Mouse (Mus musculus): ENCODE measurements around the gene Cep112.
A peak's percentile ranks its signal among the peaks of the same experiment; 100 is the strongest.
"Not testable (repeated sequence)": the region's sequence is repeated elsewhere in the genome, so short reads cannot be mapped to it uniquely, and the experiment has no call there.

Gene Cep112

DNA sequence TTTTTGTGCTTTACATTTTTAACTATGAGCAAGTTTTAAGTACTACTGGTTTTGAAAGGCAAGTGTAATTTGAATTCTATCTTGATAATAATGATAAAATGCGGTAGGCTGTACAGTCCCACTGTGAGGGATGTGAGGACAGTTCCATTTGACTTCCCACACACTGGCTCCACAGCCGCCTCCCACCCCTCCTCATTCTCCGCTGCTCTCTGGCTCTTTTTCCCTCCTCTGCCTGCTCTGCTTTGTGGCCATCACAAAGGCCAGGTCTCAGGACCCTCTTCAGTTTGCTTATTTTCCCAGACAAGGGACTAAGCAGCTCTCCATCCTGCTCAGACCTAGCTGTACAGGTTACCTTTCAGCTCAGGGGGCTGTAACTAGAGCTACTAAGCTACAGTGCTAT lies 379.0 kb downstream of the Cep112 start:
- DNase-seq (ENCODE audit: low spot score): no peak

- DNase-seq (ENCODE audit: low spot score): no peak
Observed at GRCm38 (mm10) chr11:108805947-108806346, 381.0 kb downstream of the Cep112 start.

GRCm38 (mm10) chr11:108809626-108810025 lies 384.6 kb downstream of the Cep112 start:
- DNase-seq (ENCODE audit: low spot score): no peak

GRCm38 (mm10) chr11:108821771-108822170 lies 396.8 kb downstream of the Cep112 start:
- DNase-seq (ENCODE audit: low spot score): no peak

GRCm38 (mm10) chr11:108822257-108822656 lies 397.3 kb downstream of the Cep112 start:
- no peak for DNase-seq (ENCODE audit: low spot score)

DNA sequence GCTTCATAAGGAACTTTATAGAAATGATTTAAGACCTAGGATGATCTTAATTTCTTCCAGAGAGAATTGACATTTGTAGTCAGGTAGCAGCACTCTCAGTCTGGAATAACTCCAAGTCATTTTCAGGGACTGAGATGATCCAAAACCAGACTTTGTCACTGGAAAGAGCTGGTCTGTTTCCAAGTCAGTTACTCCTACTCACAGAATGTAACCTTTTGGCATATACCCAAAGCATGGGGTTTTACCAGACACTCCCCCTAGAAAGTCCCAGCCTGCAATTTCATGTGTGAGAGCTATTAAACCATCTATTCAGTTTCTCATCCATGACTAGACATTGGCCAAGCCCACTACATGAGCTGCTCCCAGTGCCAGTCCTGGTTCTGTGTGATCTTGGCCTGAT lies 402.3 kb downstream of the Cep112 start:
- no peak for DNase-seq (ENCODE audit: low spot score)

GRCm38 (mm10) chr11:108828374-108829025 lies 403.5 kb downstream of the Cep112 start:
- peak; percentile 26 for DNase-seq (ENCODE audit: low spot score)

DNA sequence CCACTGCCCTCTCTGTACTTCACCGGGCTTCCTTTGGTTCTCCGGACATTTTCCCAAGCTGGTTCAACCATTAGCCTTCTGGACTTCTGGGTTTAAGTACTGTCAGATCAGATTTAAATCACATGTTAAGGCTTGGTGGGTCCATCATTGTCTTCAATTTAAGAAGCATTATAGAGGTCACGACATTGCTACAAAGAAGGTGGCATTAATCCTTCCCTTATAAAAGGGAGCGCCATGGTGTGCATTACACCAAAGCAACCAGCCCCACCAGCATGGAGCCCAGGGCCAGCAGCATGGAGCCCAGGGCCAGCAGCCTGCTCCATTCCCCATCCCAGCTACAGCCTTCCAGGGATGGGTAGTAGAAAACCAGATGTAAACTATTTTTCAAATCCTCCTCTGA lies 411.7 kb downstream of the Cep112 start:
- DNase-seq (ENCODE audit: low spot score): no peak

DNA sequence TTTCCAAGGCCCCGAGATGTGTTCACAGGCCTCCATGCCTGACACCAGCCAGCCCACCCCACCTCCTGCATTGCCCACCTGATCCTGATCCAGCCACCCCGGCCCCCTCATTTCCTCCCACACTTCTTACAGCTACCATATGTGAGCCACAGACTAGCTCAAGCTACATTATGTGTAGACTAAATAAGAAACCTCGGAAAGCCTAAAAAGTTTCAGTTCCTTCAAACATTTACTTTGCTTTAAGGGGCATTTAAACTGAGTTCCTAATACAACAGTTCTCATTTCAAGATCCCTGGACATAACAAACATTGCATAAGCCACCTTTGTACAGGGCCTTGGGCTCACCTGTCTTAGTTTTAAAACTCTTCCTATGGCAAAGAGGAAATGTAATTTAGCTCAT lies 415.2 kb downstream of the Cep112 start:
- no peak for DNase-seq (ENCODE audit: low spot score)

DNA sequence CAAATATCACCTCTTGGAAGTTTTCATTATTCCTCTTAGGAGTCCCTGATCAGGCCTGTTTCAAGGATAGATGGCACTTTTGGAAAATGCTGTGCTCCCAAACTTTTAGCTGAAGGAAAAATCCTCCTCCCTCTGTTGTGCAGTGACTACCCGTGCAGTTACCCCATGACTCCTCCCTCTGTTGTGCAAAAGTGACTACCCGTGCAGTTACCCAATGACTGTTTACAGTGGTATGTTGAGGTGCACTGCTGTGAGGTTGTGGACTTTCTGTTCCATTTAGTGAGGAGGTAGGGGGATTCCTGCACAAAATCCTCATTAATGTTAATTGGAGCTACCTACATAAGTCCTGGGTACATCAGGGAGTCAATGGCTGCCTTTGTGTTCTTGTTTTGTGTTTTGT lies 417.8 kb downstream of the Cep112 start:
- no peak for DNase-seq (ENCODE audit: low spot score)

DNA sequence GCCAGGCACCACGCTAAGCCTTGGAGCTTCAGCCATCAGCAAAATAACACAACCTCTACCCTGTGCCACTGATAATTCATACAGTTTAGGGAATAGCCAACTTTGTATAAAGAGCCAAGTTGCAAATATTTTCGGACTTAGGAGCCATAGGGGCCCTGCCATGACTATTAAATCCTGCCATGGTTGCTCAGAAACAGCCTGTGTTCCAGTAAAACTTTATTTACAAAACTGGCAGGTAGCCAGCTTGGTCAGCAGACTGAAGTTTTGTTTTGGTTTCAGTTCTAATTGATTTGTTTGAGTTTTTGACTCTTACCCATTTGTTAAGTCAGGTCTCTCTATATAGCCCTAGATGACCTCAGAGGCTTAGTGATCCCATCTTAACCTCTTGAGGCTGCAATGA lies 421.0 kb downstream of the Cep112 start:
- peak; percentile 55 for DNase-seq (ENCODE audit: low spot score)

DNA sequence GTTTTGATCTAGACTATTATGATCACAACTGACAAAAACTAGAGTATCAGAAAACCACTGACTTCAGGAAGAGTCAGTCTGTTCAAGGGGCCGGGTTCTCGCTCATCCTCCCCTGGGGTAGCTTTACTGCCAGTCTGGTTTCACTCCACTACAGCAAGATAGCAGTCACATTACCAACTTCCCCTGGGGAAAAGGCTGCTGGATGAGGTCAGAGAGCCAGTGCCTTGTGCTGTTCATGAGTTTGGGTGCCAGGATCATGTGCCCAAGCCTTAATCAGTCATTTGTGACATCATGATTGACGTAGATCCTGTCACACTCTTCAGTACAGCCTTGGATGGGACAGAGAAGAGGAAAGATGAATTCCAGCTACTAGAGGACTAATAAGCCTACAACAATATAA lies 421.5 kb downstream of the Cep112 start:
- DNase-seq (ENCODE audit: low spot score): peak; percentile 25

DNA sequence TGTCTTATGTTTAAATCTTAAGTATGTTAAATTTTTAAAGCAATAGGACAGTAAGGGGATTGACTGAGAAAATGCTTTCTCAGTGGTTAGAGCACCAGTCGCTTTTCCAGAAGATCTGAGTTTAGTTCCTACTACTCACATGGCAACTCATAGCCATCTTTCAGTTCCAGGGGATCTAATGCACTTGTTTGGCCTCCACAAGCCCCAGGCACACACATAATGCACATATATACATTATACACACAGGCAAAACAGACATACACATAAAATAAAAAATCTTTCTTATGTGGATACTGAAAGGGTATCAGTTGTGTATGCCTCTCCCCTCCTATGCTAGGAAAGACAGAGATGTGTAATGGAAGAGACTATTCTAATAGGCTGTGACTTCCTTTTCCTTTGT lies 426.8 kb downstream of the Cep112 start:
- DNase-seq (ENCODE audit: low spot score): no peak

- DNase-seq (ENCODE audit: low spot score): no peak
Observed at GRCm38 (mm10) chr11:108857254-108857653, 432.3 kb downstream of the Cep112 start.

GRCm38 (mm10) chr11:108857678-108858338 lies 432.8 kb downstream of the Cep112 start:
- no peak for DNase-seq (ENCODE audit: low spot score)

- DNase-seq (ENCODE audit: low spot score): no peak
Observed at GRCm38 (mm10) chr11:108858339-108858804, 433.4 kb downstream of the Cep112 start.

GRCm38 (mm10) chr11:108858846-108859245 lies 433.9 kb downstream of the Cep112 start:
- no peak for DNase-seq (ENCODE audit: low spot score)

DNA sequence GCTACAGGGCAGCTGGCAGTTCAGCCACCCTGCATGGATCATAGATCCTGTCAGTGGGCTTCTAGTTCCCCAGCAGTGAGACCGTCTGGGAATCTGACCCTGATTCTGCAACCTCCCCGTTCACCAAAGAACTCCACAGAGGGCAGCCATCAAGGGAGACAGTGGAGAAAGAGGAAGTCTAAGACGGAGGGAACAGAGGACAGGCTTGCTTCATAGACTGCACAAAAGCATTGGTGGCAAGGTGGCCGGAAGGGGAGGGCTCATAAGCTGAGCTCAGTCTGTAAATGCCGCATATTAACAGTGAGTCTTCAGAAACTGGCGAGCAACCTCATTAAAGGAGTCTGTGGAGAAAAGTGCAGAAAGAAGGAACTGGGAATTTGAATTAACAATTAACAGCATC lies 437.4 kb downstream of the Cep112 start:
- DNase-seq (ENCODE audit: low spot score): no peak

DNA sequence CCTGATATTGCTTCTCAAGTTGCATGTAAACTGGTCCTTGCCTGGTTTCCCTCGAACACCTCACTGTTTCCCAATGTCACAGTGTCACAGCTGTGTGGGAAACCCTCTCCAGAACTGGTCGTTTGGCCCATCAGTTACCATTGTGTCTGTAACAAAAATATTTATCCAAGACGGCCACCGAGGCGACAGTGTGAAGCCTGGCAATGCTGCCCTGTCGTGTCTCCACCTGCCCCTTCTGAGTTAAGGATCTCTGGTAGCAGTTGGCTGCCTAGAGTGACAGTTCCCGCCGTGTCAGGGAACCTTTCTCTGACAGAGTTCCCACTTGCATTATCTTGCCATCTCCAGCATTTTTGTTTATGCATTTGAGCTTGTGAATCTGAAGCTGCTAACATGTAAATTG lies 440.8 kb downstream of the Cep112 start:
- no peak for DNase-seq (ENCODE audit: low spot score)

DNA sequence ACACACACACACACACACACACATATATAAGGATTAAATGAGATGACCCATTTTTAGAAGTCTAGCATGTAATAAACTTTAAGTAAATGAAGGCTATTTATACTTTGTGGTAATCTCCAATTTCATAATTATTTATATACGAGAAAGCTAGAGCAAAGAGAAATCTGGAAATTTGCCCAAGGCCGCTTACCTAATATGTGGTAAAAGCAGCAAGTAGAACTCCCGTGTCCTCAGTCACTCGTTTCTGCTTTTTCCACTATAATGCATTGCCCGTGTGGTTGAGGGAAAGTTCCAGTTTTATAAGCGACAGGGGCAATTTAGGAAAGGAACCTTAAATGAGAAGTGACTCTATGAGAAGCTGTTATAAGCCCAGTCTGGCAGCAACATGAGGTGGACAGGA lies 442.5 kb downstream of the Cep112 start:
- no peak for DNase-seq (ENCODE audit: low spot score)

DNA sequence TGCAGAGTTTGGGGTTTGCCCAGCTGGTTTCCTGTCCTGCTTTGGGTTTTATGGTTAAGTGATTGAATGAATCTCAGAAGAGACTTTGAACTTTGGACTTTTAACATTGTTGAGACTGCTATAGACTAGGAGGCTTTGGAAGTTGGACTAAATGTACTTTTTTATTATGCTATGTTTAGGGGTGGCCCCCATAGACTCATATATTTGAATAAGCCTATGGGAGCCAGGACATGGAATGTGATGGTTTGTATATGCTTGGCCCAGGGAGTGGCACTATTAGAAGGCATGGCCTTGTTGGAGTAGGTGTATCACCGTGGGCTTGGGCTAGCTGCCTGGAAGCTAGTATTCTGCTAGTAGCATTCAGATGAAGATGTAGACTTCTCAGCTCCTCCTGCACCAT lies 446.3 kb downstream of the Cep112 start:
- DNase-seq (ENCODE audit: low spot score): not testable (repeated sequence)

DNA sequence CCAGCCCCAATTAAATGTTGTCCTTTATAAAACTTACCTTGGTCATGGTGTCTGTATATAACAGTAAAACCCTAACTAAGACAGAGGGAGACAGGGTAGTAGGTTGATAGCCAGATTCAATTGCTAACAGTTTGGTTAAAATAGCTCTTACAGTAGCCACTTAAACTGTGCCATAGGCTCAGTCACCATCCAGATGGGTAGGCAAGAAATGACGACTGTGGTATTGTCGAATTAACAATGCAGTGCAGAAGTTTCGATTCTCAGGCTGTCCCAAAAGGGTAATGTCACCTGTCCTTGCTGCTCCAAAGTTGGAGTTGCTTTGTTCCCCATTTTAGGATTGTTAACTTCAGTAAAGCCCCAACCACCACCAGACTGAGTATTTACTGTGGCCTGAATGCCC lies 446.8 kb downstream of the Cep112 start:
- no peak for DNase-seq (ENCODE audit: low spot score)

GRCm38 (mm10) chr11:108876633-108877205 lies 451.7 kb downstream of the Cep112 start:
- no peak for DNase-seq (ENCODE audit: low spot score)

DNA sequence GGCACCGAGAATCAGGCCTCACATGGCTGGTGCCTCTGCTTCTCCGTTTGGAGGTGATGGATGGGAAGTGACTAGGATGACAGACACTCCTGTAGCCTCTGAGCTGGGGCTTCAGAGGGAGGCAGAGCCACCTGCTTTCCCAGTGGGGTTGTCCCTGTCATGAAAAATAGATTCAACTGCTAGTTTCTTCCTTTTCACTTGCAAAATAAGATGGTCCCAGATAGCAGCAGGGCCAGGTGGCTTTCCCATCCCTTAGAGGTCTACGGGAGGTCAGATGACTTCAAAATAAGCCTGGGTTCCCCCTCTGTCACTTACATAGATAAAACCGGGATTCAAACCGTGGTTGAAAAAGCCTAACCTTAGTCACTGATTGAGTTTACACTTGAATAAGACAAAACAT lies 452.5 kb downstream of the Cep112 start:
- DNase-seq (ENCODE audit: low spot score): no peak

Measured in adipocyte (in vitro differentiated cells).